In the genomic region with DNA sequence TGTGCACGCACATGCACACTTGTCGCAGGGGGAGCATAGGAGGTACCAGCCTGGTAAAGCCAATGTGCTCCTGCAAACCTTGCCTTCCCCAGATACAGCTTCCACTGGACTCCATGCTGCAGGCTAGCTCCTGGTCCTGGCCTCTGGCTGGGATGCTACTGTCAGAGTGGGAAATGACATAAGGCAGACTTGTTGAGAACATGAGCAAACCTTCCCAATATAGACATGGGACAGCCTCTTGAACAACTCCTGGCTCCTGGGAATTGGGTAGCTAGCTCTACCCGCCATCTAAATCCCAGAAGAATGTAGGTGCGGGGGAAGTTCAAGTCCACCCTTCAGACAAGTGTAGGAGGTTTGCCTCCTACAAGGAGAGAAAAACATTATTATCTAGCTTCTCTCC, we compare ENCODE assay signal across 9 mouse cellular contexts. TPM values are rescaled to one million over a fixed set of nuclear protein-coding genes. Genes with fewer than 3 reads are reported as not detected.
DNase-seq lines count a peak whose midpoint lies in the region; ATAC-seq and TF ChIP-seq lines count a peak whose summit lies in the region.
"Had no signal": no experiment of that assay in that cellular context is flagged by ENCODE, and none has a peak within 500 bp of the region (broad histone marks: within the 10 kb centered on the region; RNA-seq: fewer than 3 reads in every experiment).

No protein-coding gene starts in this region.

- no peak overlapping the region for H3K9ac ChIP-seq in intestine, embryonic 15.5 days
- no peak overlapping the region for H3K9ac ChIP-seq in intestine, postnatal 0 days (ENCODE audit: low read depth, low read length)
- no peak overlapping the region for H3K9ac ChIP-seq in neural tube, embryonic 15.5 days (replicated peaks)
- H3K9ac ChIP-seq: liver, embryonic 15.5 days had no signal

- 81% methylated on average over 4 of the region's 4 CpGs for WGBS in intestine, embryonic 15.5 days
- WGBS in intestine, postnatal 0 days: 86% methylated on average over 4 of the region's 4 CpGs
- 90% methylated on average over 4 of the region's 4 CpGs for WGBS in neural tube, embryonic 15.5 days

- no peak overlapping the region for H3K4me2 ChIP-seq in intestine, embryonic 15.5 days (replicated peaks)
- no peak overlapping the region for H3K4me2 ChIP-seq in intestine, postnatal 0 days (replicated peaks; ENCODE audit: low read depth)
- H3K4me2 ChIP-seq in neural tube, embryonic 15.5 days: no peak overlapping the region
- H3K4me2 ChIP-seq: liver, embryonic 15.5 days had no signal

- H3K27me3 ChIP-seq in intestine, embryonic 15.5 days (replicated peaks): no peaks in the 10 kb centered on the region
- no peaks in the 10 kb centered on the region for H3K27me3 ChIP-seq in intestine, postnatal 0 days (replicated peaks; ENCODE audit: control insufficient read depth, insufficient read depth, low read length)
- no peaks in the 10 kb centered on the region for H3K27me3 ChIP-seq in neural tube, embryonic 15.5 days (replicated peaks)
- H3K27me3 ChIP-seq: liver, embryonic 15.5 days had no signal

- TF ChIP-seq CTCF in intestine, postnatal 0 days (IDR thresholded peaks at IDR 0.05; ENCODE audit: low read depth): no peak

- H3K4me3 ChIP-seq in intestine, embryonic 15.5 days (replicated peaks): no peak overlapping the region
- no peak overlapping the region for H3K4me3 ChIP-seq in intestine, postnatal 0 days (ENCODE audit: low read depth, low read length)
- H3K4me3 ChIP-seq in neural tube, embryonic 15.5 days (replicated peaks): no peak overlapping the region
- H3K4me3 ChIP-seq: liver, embryonic 15.5 days had no signal

- DNase-seq in heart, adult 9 months (ENCODE audit: low spot score in 2 of 2): peak; percentile 12 to 48
- peak; percentile 34 for DNase-seq in heart, postnatal 4 days
- DNase-seq in right cerebral cortex, postnatal 25 days: no peak
- DNase-seq in natural killer cell, adult 2 months (ENCODE audit: low spot score in 2 of 2): no peak
- DNase-seq: thymus, adult 2 months had no signal

- H3K36me3 ChIP-seq in intestine, embryonic 15.5 days: no peaks in the 10 kb centered on the region
- H3K36me3 ChIP-seq in intestine, postnatal 0 days (ENCODE audit: control insufficient read depth, insufficient read depth): no peaks in the 10 kb centered on the region
- 0 out of 2 replicates have a peak, but pooled peaks cover 9% of the 10 kb centered on the region for H3K36me3 ChIP-seq in neural tube, embryonic 15.5 days
- H3K36me3 ChIP-seq: liver, embryonic 15.5 days had no signal

- H3K27ac ChIP-seq in intestine, embryonic 15.5 days: 0 out of 2 replicates have a peak overlapping the region, but pooled peaks have one; percentile 33
- H3K27ac ChIP-seq in intestine, postnatal 0 days (ENCODE audit: low read depth, low read length): no peak overlapping the region
- H3K27ac ChIP-seq in neural tube, embryonic 15.5 days (replicated peaks): peak overlapping the region; percentile 60
- H3K27ac ChIP-seq: liver, embryonic 15.5 days had no signal

- no peaks in the 10 kb centered on the region for H3K9me3 ChIP-seq in intestine, embryonic 15.5 days
- no peaks in the 10 kb centered on the region for H3K9me3 ChIP-seq in intestine, postnatal 0 days (ENCODE audit: control insufficient read depth)
- no peaks in the 10 kb centered on the region for H3K9me3 ChIP-seq in neural tube, embryonic 15.5 days (replicated peaks)
- H3K9me3 ChIP-seq: liver, embryonic 15.5 days had no signal

- H3K4me1 ChIP-seq in intestine, embryonic 15.5 days (replicated peaks): peaks cover 4% of the 10 kb centered on the region; the same call in 1 of the 2 replicates
- no peaks in the 10 kb centered on the region for H3K4me1 ChIP-seq in intestine, postnatal 0 days (replicated peaks; ENCODE audit: control insufficient read depth, insufficient read depth, low read length)
- peaks cover 29% of the 10 kb centered on the region for H3K4me1 ChIP-seq in neural tube, embryonic 15.5 days
- H3K4me1 ChIP-seq: liver, embryonic 15.5 days had no signal

- no peak for ATAC-seq in intestine, embryonic 15.5 days
- ATAC-seq in intestine, postnatal 0 days: no peak
- ATAC-seq in neural tube, embryonic 15.5 days (ENCODE audit: low FRiP score): no peak

RNA-seq across cellular contexts. Expression of a gene that starts 56.2 kb away (rescaled TPM):
- polyA plus RNA-seq in intestine, embryonic 15.5 days (2015; fragmentation: Nextera tagmentation; extraction: Ambion mirVana): 8.9 and 9.2 TPM in 2 replicates
- 3.7 and 4.2 TPM in 2 replicates for polyA plus RNA-seq in intestine, postnatal 0 days (2015; fragmentation: Nextera tagmentation; extraction: Ambion mirVana)
- total RNA-seq in heart, postnatal 4 days (2021): 10 to 100 TPM; 15.7 to 17.8 TPM
- polyA plus RNA-seq in neural tube, embryonic 15.5 days (2015; fragmentation: Nextera tagmentation; extraction: Ambion mirVana): 32.9 and 35.0 TPM in 2 replicates

Comparison
In these comparisons a context has a peak if more than half of its experiments do, and no peak if none do; other contexts are left out.
1. DNase-seq: peak in heart, adult 9 months (2 of 2) and heart, postnatal 4 days (single experiment); none in right cerebral cortex, postnatal 25 days (single experiment) and natural killer cell, adult 2 months (0 of 2).